Mouse (Mus musculus) forebrain, embryonic 16.5 days (tissue): Measurements from ENCODE around the gene Gm10073. TPM values are rescaled to one million over a fixed set of nuclear protein-coding genes. Genes with fewer than 3 reads are reported as not detected.
A peak's percentile ranks its signal among the peaks of the same experiment; 100 is the strongest.
"Not testable (repeated sequence)": the region's sequence is repeated elsewhere in the genome, so short reads cannot be mapped to it uniquely, and the experiment has no call there.

Source experiments
- ATAC-seq: fragments of 200-750 bp; cut with Nextera tagmentation; 2 replicates; pipeline ENCODE4 v1.8.0; 2017; ENCODE audit warnings: mild to moderate bottlenecking, moderate library complexity
- H3K27ac ChIP-seq: fragments of 300-500 bp; sonication (generic); 2 replicates; pipeline ENCODE4 v1.5.1; 2014; ENCODE audit warnings: low read length, control low read depth
- H3K27me3 ChIP-seq: fragments of 300-500 bp; sonication (generic); replicated peaks from 2 replicates; pipeline ENCODE4 v1.6.1; 2014; ENCODE audit warnings: low read length; ENCODE audit not compliant: control insufficient read depth, insufficient read depth
- H3K36me3 ChIP-seq: fragments of 300-500 bp; sonication (generic); 2 replicates; pipeline ENCODE4 v1.6.1; 2014; ENCODE audit not compliant: control insufficient read depth, insufficient read depth
- H3K4me1 ChIP-seq: fragments of 300-500 bp; sonication (generic); replicated peaks from 2 replicates; pipeline ENCODE4 v1.6.1; 2014; ENCODE audit warnings: low read length; ENCODE audit not compliant: control insufficient read depth, insufficient read depth
- H3K4me2 ChIP-seq: fragments of 300-500 bp; sonication (generic); 2 replicates; pipeline ENCODE4 v1.6.1; 2014; ENCODE audit warnings: mild to moderate bottlenecking, low read length, control low read depth
- H3K4me3 ChIP-seq: fragments of 300-500 bp; sonication (generic); replicated peaks from 2 replicates; pipeline ENCODE4 v1.5.1; 2014; ENCODE audit warnings: mild to moderate bottlenecking, low read length, control low read depth
- H3K9ac ChIP-seq: fragments of 300-500 bp; sonication (generic); replicated peaks from 2 replicates; pipeline ENCODE4 v1.6.1; 2014; ENCODE audit warnings: low read depth, low read length, control low read depth
- H3K9me3 ChIP-seq: fragments of 300-500 bp; sonication (generic); 2 replicates; pipeline ENCODE4 v1.6.1; 2016; ENCODE audit warnings: low read length; ENCODE audit not compliant: control insufficient read depth
- WGBS: fragments of 180-500 bp; shearing (Covaris S2); extraction: QIAGEN DNeasy Blood & Tissue Kit; methylation state at CpG from one replicate; pipeline ENCODE4 v1.1.7; 2014; 5-methylcytosine and 5-hydroxymethylcytosine counted together
- polyA plus RNA-seq: library from polyadenylated mRNA; unstranded; fragments of >200 nt; fragmentation: Nextera tagmentation; extraction: Ambion mirVana; gene quantifications from 2 replicates; pipeline ENCODE4 v1.2.1, GENCODE M21; 2015

The Gm10073 gene
- polyA plus RNA-seq, 1 experiment from 2014 or later = 9.2 TPM

DNA sequence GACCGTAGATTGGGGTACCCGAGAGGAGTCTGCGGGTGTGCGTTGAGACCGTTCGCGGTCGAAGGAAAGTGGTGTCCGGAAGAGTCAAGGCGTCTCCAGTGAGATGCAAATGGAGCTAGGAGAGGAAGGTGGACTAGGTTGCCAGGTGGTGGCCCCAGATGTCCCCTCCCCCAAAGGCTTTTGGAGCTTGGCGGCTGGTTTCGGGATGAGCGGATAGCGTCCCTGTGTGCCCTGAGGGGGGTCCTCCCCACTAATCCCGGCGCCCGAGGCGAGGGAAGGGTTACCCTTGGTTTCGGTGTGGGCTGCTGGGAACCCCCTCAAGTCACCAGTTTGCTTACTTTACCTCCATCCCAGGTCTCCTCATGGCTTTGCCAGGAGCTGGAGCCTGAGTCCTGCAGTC, 30.7 kb upstream of the Gm10073 start:
- no peaks in the 10 kb centered on the region for H3K36me3 ChIP-seq
- H3K4me1 ChIP-seq = peaks cover 14% of the 10 kb centered on the region
- ATAC-seq = no peak
- H3K27me3 ChIP-seq = peaks cover 31% of the 10 kb centered on the region
- peak overlapping the region; percentile 47 for H3K4me3 ChIP-seq
- H3K9ac ChIP-seq = no peak overlapping the region
- H3K4me2 ChIP-seq = peak overlapping the region; percentile 78
- under 1% methylated on average over 19 of the region's 19 CpGs for WGBS
- no peaks in the 10 kb centered on the region for H3K9me3 ChIP-seq
- no peak overlapping the region for H3K27ac ChIP-seq

GRCm38 (mm10) chr8:106603131-106603819, 30.0 kb upstream of the Gm10073 start, which contains the start of gene Cdh1:
Cdh1 (plus strand) TSS chr8:106603351.
- H3K9ac ChIP-seq = 0 out of 2 replicates have a peak within 1 kb of the TSS, but pooled peaks have one; percentile 22
- ATAC-seq = peak; percentile 64
- H3K36me3 ChIP-seq = no peaks in the 10 kb centered on the region
- peaks cover 31% of the 10 kb centered on the region for H3K27me3 ChIP-seq
- WGBS = under 1% methylated on average over 53 of the region's 53 CpGs
- H3K4me3 ChIP-seq = peak within 1 kb of the TSS; percentile 47
- peaks cover 14% of the 10 kb centered on the region for H3K4me1 ChIP-seq
- no peaks in the 10 kb centered on the region for H3K9me3 ChIP-seq
- H3K27ac ChIP-seq = no peak within 1 kb of the TSS
- peak within 1 kb of the TSS; percentile 78 for H3K4me2 ChIP-seq

DNA sequence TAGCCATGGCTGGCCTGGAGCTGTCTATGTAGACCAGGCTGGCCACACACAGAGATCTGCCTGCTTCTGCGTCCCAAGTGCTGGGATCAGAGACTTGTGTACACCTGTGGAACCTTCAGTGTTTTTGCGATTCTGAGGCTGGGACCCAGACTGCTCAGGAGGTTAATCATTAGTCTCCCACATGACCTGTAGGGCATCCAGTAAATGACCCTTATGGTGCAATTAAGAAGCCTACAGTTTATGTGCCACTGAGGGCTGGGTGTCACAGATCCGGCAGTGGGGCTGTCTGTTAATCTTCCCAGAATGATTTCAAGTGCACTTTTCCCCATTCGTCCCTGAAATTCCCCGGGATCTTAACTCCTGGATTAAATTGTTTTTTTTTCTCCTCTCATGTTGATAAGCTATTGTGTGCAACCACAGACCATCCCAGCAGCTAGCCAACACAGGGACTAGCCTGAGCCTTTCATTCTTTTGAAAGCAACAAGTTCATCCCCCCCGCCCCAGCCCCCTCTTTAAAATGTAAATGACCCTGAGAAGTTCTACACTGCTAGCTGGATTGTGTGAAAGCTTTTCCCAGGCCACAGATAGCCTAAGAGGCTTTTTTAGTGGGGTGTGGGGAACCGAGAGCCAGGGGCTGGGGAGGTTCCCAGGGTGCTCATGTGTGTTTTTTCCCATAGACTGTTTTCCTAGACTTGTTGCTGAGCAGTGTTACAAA, 26.2 kb upstream of the Gm10073 start:
- Histone ChIP-seq H3K4me2 (no peak overlapping the region), H3K9ac (no peak overlapping the region), H3K27me3 (peaks cover 21% of the 10 kb centered on the region), H3K9me3 (no peaks in the 10 kb centered on the region), H3K36me3 (no peaks in the 10 kb centered on the region), H3K4me1 (peaks cover 14% of the 10 kb centered on the region), H3K4me3 (no peak overlapping the region), H3K27ac (no peak overlapping the region)
- no peak for ATAC-seq
- WGBS = 21% methylated on average over 7 of the region's 7 CpGs

- Histone ChIP-seq H3K4me3 (no peak overlapping the region), H3K27me3 (no peaks in the 10 kb centered on the region), H3K36me3 (no peaks in the 10 kb centered on the region), H3K27ac (no peak overlapping the region), H3K4me2 (no peak overlapping the region), H3K4me1 (no peaks in the 10 kb centered on the region), H3K9ac (no peak overlapping the region), H3K9me3 (no peaks in the 10 kb centered on the region)
- ATAC-seq = no peak
- WGBS = 97% methylated on average over 5 of the region's 5 CpGs
These were observed 23.8 kb upstream of the Gm10073 start for GRCm38 (mm10) chr8:106597067-106597466.

DNA sequence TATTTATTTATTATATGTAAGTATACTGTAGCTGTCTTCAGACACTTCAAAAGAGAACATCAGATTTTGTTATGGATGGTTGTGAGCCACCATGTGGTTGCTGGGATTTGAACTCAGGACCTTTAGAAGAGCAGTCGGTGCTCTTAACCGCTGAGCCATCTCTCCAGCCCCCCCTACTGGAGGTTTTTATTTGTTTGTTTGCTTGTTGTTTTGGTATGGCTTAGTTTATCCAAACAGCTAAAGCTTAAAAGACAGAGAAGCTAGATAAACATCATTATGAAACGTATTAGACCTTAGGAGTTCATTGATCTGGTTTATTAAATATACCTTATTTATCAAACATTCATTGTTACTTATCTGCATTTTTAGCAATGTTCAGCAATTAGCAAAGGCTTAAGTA, 22.4 kb upstream of the Gm10073 start:
- WGBS = 96% methylated on average over 3 of the region's 3 CpGs
- not testable (repeated sequence) for H3K9me3 ChIP-seq

GRCm38 (mm10) chr8:106592458-106592857, 19.2 kb upstream of the Gm10073 start:
- Histone ChIP-seq H3K9me3 (no peaks in the 10 kb centered on the region), H3K4me1 (no peaks in the 10 kb centered on the region), H3K36me3 (no peaks in the 10 kb centered on the region), H3K9ac (no peak overlapping the region), H3K27me3 (no peaks in the 10 kb centered on the region), H3K27ac (no peak overlapping the region), H3K4me3 (no peak overlapping the region), H3K4me2 (no peak overlapping the region)
- ATAC-seq = no peak
- 75% methylated on average over 3 of the region's 3 CpGs for WGBS

More for the DNA sequence above, 22.4 kb upstream of the Gm10073 start:
- H3K9ac ChIP-seq, H3K4me2 ChIP-seq, H3K36me3 ChIP-seq, H3K4me1 ChIP-seq, H3K4me3 ChIP-seq, H3K27me3 ChIP-seq, H3K27ac ChIP-seq, ATAC-seq: not testable (repeated sequence)

DNA sequence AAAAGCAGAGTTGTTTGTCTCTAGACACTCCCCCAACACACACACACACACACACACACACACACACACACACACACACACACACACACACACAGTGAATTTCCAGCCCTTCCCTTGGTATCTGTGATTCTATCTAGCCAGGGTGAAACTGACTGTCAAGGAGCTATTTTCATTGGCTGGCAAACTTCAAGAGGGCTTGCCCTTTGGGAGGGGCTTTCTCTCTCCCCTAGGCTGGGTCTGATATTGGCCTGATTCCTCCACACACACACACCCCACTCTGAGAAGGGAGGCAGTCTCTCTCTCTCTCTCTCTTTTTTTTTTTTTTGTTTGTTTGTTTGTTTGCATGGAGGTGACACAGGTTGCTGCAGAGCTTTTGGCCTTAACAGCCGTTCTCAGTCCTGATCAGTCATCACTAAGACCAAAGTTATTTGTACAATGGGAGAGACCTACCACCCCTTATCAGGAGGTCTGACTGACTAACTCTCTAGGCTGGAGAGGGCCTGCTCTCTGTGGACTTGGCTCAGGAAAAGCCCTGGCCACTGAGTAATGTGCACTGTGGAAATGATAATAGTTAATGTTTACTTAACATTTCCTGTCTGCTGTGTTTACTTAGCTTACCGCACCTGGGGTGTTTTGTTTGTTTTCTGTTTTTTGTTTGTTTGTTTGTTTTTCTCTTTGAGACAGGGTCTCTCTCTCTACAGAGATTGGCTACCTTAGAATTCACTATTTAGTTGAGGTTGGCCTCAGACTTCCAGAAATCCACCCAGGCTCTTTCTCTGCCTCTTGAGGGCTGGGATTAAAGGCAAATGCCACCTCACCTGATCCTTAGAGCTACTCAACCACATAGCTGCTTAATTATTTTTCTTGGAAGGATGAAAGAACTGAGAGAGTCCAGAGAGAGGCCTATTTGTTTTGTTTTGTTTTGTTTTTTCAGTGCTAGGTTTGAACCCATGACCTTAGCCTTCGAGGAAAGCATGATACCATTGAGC, 15.5 kb upstream of the Gm10073 start:
- 66% methylated on average over 3 of the region's 3 CpGs for WGBS
- Histone ChIP-seq H3K9ac (no peak overlapping the region), H3K4me3 (no peak overlapping the region), H3K9me3 (no peaks in the 10 kb centered on the region), H3K4me1 (no peaks in the 10 kb centered on the region), H3K36me3 (no peaks in the 10 kb centered on the region), H3K27me3 (no peaks in the 10 kb centered on the region), H3K27ac (no peak overlapping the region), H3K4me2 (no peak overlapping the region)
- no peak for ATAC-seq

DNA sequence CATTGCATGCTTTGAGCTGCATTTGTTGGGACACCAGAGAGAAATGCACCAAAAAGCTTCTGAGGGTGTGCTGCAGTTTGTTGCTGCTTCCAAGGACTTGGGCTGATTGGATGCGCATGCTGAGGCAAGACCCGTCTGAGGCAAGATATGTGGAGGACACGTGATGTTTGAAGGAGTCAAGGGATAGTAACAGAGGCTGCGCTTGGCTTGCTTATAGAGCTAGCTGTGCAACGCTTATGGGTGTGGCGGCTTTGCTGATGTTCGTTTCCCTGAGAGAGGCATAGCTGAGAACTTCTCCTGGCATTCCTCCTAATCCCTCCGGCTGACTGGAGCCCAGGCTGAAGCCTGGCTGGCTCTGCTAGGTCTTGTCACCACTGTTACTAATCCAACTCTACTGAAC, 13.6 kb upstream of the Gm10073 start:
- H3K4me1 ChIP-seq = no peaks in the 10 kb centered on the region
- no peak for ATAC-seq
- H3K4me2 ChIP-seq = no peak overlapping the region
- WGBS = 84% methylated on average over 8 of the region's 8 CpGs
- H3K36me3 ChIP-seq = no peaks in the 10 kb centered on the region
- no peak overlapping the region for H3K4me3 ChIP-seq
- H3K9ac ChIP-seq = no peak overlapping the region
- no peaks in the 10 kb centered on the region for H3K9me3 ChIP-seq
- no peak overlapping the region for H3K27ac ChIP-seq
- no peaks in the 10 kb centered on the region for H3K27me3 ChIP-seq

- no peaks in the 10 kb centered on the region for H3K36me3 ChIP-seq
- no peak overlapping the region for H3K9ac ChIP-seq
- no peak overlapping the region for H3K27ac ChIP-seq
- H3K4me2 ChIP-seq = no peak overlapping the region
- no peaks in the 10 kb centered on the region for H3K27me3 ChIP-seq
- ATAC-seq = no peak
- 90% methylated on average over 3 of the region's 3 CpGs for WGBS
- H3K9me3 ChIP-seq = no peaks in the 10 kb centered on the region
- no peaks in the 10 kb centered on the region for H3K4me1 ChIP-seq
- H3K4me3 ChIP-seq = no peak overlapping the region
These were observed 12.4 kb upstream of the Gm10073 start for GRCm38 (mm10) chr8:106585671-106586037.
